Mouse (Mus musculus) c-Kit-negative CD71-positive TER-119-positive erythroid progenitor cells, embryonic 14.5 days (primary cell): ENCODE results near the gene Timm17a.

Source experiments
- DNase-seq: peaks from one replicate; pipeline ENCODE4 v3.0.0-alpha.2; 2013; ENCODE audit warnings: low read depth, low spot score

The Timm17a gene

GRCm38 (mm10) chr1:135280646-135281045, 32.9 kb downstream of the Timm17a start:
- no peak for DNase-seq

- no peak for DNase-seq
Measured at GRCm38 (mm10) chr1:135271371-135271770, 42.2 kb downstream of the Timm17a start.

DNA sequence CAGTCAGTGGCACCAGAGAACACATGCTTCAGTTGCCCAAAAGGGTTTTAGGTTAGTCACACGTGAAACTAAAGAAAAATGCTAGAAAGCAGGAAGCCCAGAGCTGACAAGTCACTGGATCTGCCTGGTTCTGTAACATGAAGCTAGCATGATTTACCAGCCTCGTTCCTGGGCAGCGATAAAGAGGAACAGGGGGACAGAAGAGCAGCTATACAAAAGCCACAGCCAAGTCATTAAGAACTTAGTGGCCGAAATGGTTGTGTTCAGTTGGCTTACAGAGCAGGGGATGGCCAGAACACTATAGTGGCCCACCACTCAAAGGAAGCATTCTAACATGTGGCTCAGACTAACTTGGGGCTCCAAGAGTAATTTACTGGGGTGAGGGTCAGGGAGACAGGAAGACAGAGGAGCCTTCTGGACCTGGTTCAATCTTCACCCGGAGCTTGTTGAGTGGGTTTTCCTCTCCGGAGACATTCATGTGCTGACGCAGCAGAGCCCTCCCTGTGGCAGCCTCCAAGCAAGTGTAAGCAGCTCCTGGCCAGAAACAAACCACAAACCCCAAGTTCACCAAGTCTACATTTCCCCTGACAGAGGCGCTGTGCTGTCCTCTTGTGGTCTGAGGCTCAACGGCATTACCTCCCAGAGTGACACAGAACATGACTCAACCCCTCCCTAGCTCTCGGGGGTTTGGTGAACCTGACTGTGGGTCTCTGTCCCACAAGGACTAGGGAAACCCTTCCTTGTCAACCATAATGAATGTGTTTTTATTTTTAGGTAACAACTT, 45.7 kb downstream of the Timm17a start:
- DNase-seq: no peak

DNA sequence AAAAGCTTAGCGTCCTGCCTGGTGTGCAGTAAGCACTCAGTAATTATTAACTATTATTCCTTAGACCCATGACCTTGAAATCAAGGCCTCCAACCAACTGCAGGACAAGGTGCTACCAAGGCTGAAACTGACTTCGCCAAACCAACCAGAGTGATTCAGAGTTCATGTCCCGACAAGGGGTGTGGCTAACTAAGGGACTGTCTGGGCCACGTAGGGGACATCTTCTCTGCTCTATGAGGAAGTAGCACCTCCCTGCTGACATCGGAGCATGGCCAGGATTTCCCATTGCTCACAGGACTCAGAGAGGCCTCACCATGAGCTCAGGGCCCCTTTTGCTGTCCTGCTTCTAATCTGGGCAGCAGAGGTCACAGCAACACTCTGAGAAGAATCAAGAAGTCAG, 47.7 kb downstream of the Timm17a start:
- DNase-seq: no peak

DNA sequence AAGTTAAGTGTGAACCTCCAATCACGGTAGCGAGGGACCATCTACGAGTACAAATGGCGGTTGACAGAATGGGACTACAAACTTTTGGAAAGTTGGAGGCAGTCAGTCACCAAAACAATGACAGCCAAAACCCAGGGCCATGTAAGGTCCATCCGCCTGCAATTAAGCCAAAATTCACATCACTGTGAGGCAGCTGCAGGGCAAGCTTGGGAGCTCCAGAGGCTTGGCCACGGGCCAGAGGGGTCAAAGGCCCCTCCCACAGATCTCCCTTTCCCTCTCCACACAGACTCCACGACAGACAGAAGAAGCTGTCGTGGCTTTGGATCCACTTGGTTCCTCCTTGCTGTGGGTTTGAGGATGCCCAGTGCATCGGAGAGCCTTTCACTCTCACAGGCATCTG, 50.3 kb downstream of the Timm17a start:
- DNase-seq: no peak

DNA sequence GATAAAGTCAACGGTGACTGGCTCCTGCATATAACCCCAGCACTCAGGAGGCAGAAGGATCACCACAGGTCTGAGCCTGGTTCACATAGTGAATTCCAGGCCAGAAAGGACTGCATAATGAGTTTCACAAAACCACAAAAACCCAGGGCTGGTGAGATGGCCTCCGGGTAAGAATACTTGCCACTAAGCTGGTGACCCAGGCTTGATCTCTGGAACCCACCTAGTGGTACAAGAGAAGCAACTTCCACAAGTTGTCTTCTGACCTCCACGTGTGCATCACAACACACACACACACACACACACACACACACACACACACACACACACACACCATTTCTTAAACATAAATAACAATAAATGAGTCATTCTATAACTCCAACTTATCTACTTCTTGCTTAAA, 51.2 kb downstream of the Timm17a start:
- DNase-seq: no peak

DNA sequence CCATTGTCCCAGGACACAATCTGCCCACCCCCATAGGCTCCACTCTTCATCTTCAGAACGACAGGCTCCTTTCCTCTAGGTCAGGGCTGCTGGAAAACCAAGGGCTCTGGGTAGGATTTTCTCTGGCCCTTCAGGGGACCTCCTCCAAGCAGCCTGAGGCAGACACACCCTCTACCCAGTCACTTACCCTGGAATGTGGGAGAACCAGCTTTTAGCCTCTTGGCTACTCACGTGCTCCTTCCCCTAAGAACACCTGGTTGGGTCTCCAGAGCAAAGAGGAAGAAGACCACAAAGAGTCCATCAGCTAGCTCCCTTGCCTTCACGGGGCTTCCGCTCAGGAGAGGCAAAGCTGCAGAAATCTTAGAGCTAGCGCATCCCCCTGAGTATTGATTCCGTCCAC, 52.6 kb downstream of the Timm17a start:
- DNase-seq: no peak

DNA sequence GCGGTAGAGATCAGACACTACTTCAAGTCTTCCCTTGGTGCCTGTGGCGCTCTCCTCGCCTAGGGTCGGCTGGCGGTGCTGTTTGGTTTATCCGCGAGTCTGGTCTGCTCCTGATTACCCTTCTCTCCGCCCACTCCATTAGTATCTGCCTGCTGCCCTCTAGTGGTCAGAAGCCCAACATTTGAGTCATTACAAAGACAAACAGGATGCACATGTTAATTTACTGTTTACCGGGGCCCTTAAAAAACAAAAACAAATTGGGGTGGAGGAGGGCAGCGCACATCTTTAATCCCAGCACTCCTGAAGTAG, 54.5 kb downstream of the Timm17a start:
- peak; percentile 57 for DNase-seq

- DNase-seq: no peak
Measured at GRCm38 (mm10) chr1:135258380-135259127, 55.0 kb downstream of the Timm17a start, which contains the start of gene Elf3. TSS of gene Elf3 (minus strand) at chr1:135258568.

DNA sequence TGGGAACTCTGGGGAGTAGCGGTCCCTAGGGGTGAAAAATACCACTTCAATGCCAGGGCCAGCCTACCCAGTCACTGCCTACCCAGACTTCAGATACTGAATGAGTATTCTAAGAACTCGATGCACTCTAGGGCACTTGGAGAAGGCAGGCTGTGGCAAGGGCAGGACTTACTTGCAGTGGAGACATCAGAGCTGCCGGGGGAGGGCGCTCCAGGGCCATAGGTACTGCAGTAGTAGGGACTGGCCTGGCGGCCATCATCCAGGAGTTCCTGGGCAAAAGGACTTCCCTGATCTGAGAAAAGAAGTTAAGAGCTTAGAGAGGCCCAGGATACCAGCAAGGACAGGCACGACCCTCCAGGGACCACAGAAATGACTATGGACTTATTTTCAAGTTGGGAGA, 57.3 kb downstream of the Timm17a start:
- DNase-seq: no peak

DNA sequence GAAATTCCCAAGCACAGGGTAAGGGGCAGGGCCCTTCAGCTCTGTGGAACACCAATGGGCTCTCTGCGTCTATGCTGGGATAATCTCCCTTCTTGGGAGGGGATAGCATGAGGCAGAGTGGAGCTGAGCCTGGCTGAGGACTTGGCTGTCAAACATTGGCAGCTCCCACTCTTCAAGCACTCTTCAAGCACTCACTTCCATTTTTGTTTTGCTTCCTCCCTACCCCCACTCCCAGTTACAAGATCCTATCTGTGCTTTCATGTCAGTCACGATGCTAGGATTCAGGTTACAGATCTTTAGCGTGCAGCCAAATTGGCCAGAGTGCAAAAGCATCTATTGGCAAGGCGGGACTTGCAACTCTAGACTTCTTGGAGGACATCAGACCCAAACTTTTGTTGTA, 60.7 kb downstream of the Timm17a start:
- no peak for DNase-seq

DNA sequence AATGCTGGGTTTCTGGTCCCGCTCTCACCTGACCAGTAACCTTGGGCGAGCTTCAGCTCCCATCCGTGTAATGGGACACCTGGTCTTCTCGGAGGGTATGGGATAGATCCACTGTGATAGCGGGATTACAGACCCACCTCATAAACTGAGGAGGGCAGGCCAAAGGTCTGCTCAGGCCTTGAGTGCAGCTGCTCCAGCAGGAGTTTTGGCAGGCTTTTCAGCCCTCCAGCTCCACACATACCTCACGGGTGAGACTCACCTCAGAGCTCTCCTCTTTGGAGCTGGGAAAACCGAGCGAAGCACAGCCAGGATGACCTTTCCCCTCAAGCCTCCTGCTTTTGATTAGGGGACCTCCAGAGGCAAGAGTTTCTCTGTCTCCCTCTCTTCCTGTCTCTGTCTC, 62.2 kb downstream of the Timm17a start:
- no peak for DNase-seq

GRCm38 (mm10) chr1:135250706-135251105, 62.9 kb downstream of the Timm17a start:
- DNase-seq: peak; percentile 48

- no peak for DNase-seq
Measured at GRCm38 (mm10) chr1:135248434-135248850, 65.1 kb downstream of the Timm17a start.
